Mouse (Mus musculus): Measurements from ENCODE around the gene Matn1.

DNA sequence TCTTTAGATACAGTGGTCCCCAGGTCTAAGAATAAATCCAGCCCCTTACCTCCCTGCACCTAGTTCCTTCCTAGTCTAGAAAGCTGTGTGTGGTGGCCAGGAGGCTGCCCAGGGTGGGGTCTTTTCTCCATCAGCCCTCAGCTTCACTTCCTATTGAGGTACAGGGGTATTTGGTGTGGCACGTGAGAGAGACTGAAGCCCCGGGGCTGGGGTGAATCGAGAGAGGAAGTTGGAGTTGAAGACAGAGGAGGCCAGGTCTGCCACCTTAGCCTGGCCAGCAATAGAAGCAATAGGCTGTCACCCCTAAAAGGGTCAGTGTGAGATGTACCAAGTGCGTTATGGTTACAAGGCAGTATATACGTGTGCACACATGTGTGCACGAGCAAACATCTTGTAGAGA, 38.3 kb upstream of the Matn1 start:
- no peak for TF ChIP-seq CTCF (IDR thresholded peaks at IDR 0.05; ENCODE audit: low read depth)
- no peak for TF ChIP-seq EP300 (IDR thresholded peaks at IDR 0.05; ENCODE audit: low read depth)

All from liver, embryonic 14.5 days (tissue).